Mouse (Mus musculus): ENCODE data around the gene C330007P06Rik. TPM values are rescaled to one million over a fixed set of nuclear protein-coding genes. Genes with fewer than 3 reads are reported as not detected.
A peak's percentile ranks its signal among the peaks of the same experiment; 100 is the strongest.
"Not testable (repeated sequence)": the region's sequence is repeated elsewhere in the genome, so short reads cannot be mapped to it uniquely, and the experiment has no call there.

Gene C330007P06Rik
- total RNA-seq (2021): 10 to 100 TPM; 40.0 to 44.5 TPM

- no peak for DNase-seq
These were observed at the start of gene C330007P06Rik, which contains the start of gene Ube2a for GRCm38 (mm10) chrX:36873765-36874164. TSS of gene C330007P06Rik (minus strand) at chrX:36874111. TSS of gene Ube2a (plus strand) at chrX:36873900.

DNA sequence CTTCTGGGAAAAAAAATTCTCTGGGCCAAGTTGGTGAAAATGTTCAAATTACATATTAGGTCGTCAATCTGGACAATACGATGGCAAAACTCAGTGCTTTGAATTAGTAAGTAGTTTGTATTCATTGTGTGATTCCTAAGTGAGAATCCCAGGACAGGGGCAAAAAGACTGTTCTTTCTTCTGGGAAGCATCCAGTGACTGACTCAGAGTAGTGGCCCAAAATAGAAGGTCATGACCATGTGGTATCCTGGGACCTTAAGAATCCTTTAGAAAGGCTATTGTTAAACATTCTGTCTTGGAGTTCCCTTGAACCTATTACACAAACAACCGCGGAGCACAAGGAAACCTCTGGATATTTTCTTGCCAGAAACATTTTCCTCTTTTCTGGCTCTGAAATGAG lies 47.4 kb upstream of the C330007P06Rik start:
- DNase-seq: no peak

DNA sequence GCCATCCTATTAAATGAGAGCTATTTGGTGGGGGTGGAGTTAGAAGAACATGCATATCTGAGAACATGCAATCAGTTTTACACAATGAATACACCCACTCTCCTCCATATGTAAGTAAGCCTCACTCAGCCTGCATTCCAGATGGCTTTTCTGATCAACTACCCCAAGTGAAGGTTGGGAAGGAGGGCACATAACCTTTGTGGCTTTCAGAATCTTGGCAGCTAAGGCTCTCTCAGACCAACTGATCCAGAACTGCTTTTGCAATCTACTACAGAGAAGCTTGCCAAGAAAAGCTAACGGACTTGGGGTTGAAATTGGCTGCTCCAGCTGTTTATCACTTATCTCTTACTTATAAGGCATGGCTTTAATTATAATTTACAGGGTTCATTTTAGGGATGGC lies 43.8 kb upstream of the C330007P06Rik start:
- no peak for DNase-seq

DNA sequence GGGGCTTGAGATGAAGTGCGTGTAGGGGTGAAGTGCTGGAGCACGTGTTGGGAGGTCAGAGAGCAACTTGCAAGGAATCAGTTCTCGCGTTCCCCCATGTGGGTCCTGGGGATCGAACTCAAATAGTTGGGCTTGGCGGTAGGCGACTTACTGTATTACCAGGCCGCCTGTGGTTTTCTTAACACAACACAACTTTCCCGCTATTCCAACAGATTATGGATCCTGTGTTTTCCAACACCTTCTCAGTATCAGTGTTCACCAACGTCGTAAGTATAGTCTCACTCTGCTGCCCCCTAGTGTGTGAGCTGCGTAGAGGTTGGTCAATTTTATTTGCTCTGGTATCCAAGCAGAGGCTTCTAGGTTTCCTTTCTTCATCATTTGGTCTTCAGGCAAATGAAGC lies 37.4 kb upstream of the C330007P06Rik start:
- DNase-seq: peak in 1 of 2 experiments; percentile 37

- DNase-seq: no peak
These were observed 32.6 kb upstream of the C330007P06Rik start for GRCm38 (mm10) chrX:36906539-36906938.

GRCm38 (mm10) chrX:36903115-36903768 lies 29.3 kb upstream of the C330007P06Rik start:
- DNase-seq: peak; percentile 89 to 90

DNA sequence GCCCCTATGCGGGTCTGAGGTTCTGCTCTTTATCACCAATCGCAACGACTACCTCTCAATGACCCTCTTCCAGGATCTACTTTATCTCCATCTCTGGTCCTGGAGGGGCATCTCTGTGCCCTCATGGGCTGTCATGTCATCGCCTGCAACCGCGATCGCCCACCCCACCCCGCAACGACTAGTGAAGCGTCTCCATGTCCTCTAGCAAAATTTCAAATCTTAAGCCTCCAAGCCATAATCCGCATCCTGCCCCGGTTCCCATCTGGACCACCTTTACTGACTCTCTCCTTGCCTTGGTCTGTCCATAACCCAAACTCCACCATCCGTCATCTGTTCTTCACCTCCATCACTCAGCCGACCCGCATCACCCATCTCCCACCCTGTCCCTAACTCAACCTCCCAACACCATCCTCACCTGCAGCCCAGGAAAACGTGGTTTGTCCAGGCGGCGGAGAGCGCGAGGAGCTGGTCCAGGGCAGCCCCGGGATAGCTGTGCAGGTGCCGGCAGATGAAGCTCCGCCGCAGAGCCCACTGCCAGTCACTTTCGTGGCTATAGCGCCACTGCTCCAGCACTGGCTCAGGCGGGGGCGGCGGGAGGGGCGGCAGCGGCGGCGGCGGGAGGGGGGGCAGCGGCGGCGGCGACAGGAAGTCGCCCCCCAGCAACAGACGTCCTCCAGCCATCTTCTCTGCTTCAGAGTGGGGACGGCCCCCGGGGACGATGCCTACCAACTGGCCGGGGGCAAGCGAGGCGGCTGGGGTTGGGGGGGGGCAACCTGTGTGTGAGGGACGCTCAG lies 28.6 kb upstream of the C330007P06Rik start, which contains the start of gene Nkrf:
TSS of gene Nkrf (minus strand) at position 579 of the 794 bp plus-strand sequence.
- DNase-seq: peak; percentile 34 to 40

DNA sequence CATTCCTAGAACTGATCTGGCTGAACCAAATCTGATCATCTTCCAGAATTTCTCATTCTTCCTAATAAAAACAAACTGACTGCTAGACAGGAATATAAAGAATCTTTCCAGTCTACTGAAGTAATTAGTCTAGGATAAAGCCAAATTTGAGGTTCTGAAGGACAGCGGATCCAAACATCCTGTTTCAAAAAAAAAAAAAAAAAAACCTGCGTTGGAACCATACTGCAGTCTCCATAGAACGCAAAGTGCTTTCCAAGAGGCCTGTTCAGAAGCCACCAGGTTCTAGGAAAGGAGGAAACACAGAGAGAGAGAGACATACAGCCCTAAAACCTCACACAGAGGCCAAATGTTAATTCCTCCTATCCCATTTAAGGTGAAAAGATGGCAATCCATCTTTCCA lies 27.7 kb upstream of the C330007P06Rik start:
- no peak for DNase-seq

GRCm38 (mm10) chrX:36898931-36899330 lies 25.0 kb upstream of the C330007P06Rik start:
- not testable (repeated sequence) for DNase-seq

DNA sequence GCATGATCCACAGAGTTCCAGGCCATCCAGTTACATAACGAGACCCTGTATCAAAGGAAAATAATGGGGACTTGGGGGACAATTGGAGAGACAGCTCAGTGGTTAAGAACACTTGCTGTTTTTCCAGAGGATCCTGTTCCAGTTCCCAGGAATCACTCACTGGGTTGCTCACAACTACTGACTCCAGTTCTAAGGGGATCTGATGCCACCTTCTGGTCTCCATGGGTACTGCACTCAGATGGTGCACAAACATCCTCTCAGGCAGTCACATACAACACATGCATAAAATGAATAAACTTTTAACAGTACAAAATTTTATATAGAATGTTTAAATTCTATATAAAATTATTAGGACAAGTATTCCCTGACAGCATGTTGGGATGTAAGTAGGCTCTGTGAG lies 10.8 kb upstream of the C330007P06Rik start:
- DNase-seq: no peak

GRCm38 (mm10) chrX:36874704-36875128 lies 805 bp upstream of the C330007P06Rik start:
- DNase-seq: peak in 1 of 2 experiments; percentile 10

DNA sequence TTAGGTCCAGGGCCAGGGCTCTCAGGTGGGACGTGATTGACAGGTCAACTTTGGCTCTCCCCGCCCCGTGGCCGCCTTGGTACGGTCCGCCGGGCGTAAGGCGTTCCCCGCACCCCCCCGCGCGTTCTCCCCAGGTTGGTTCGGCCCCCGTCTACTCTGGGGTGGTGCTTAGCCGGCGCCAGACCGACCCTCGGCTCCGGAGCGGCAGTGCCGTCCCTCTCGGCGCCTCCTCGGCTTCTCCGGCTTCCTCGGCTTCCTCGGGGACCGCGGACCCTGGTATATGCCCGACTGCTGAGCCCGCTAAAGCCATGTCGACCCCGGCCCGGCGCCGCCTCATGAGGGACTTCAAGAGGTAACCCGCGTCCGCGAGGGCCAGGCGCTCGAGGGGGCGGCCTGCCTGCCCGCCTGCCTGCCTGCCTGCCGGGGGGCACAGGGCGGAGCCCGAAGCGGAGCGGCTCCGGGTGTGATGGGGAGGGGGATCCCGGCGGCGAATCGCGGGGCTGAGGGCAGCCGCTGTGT lies 326 bp upstream of the C330007P06Rik start:
- peak; percentile 81 for DNase-seq

DNA sequence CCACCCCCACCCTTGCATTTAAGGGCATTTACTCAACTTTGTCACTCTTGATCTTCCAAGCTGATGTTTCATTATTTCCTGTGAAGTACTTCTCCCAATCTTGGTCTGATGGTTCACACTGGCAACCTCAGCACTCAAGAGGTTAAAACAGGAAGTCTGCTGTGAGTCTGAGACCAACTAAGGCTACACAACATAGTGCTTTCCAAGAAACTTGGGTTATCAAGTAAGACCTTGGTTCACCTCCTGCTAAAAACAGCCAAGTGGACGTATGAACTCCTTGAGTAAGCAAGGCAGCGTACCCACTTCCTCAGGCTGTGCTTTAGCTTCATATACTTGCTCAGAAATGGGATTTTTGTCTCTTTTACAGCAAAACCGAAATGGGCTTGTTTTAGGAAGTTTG lies 3.5 kb downstream of the C330007P06Rik start:
- DNase-seq: no peak

DNA sequence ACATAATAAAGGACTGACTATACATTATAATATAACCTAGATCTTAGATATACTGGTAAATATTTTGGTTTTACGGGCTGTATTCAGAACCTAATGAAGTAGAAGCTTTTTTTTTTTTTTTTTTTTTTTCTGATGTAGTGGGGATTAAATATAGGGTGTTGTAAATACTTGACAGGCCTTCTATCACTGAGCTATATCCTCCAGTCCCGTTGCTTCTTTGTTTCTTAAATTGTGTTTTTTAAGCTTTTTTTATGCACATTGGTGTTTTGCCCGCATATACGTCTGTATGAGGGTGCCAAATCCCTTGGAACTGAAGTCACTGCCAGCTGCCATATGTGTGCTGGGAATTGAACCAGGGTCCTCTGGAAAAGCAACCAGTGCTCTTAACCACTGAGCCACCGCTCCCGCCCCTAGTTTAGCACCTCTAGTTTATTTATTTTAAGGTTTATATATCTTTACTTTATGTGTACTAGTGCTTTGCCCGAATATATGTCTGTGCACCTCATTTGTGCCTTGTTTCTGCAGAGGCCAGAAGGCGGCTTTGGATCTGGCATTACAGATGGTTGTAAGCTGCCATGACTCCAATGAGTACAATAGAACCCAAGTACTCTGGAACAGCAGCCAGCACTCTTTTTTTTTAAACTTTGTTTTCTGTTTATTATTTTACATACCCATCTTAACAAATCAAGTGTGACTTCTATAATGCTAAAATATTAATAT lies 9.1 kb downstream of the C330007P06Rik start:
- no peak for DNase-seq

DNA sequence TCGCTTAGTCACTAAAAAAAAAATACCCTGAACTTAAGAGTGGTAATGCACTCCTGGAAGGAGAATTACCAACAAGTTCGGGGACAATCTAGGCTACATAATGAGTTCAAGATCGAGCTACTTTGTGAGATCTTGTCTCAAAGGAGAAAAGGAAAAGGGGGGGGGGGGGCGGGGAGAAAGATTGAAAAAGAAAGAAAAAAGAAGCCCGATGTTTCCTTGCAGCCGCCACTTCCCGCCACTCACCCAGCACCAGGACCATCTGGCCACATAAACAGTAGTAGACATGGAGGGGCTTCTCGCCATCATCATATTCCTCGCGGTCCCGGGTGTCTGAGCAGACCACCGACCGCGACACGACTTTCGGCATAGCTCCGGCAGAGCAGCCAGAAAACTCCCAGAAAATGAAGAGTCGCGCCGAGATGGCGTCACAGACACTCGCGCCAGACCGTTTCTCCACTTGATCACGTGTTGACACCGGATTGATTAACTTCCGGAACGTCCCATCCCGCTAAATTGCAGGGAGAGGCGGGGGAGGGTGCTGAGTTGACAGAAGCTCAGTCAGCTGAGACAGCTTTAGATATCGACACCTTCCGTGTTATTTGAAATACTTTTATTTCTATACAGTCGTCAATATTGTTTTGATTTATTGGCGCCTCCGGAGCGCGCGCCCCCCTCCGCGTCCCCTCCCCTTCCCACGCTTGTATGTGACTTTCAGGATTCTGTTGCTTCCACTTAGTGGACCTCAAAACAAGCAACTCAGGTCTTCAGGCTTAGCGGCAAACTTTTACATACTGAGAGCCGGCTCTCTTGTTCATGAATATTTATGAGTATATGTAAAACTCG lies 9.9 kb downstream of the C330007P06Rik start:
- DNase-seq: peak; percentile 79 to 81

DNA sequence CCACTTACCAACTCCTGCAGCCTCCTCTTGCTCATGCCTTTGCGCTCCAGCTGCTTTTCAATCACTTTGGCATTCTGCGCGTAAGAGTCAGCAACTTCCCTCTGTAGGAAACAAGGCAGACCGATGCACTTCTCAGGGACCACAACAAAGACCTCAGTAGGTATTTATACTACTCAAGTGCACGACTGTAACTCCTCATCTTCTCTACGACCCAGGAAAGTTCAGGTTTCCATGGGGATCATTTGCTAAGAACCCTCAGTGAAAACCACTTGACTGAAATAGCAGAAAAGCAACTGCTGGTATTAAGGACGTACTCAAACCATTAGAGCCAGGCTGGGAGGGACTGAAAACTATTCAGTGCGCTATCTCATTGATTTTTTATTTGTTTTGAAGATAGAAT lies 21.3 kb downstream of the C330007P06Rik start:
- DNase-seq: no peak

- no peak for DNase-seq
These were observed 26.8 kb downstream of the C330007P06Rik start for GRCm38 (mm10) chrX:36847152-36847551.

DNA sequence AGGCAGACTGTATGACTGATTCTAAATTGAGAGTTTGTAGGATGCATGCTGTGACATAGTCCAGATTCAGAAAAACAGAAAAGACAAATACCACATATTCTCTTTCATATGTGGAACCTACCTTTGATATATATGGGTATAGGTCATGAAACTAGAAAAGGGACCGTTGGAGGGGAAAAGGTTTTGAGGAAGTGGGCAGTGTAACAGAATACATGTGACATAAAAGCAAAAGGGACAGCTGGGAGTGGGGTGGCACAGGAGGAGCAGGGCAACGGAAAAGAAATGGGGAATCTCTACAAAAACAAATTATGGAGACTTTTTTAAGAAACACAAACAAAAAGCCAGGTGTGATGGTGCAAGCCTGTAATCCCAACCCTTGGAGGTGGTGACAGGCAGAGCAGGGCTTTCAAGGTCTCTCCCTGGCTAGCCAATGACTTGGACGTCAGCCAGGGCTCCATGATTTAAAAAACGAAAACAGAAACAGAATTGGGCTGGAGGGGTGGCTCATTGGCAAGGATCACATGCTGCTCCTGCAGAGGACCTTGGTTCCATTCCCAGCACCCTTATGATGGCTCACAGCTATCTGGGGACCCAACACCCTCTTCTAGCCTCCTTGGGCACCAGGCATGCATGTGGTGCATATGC lies 30.4 kb downstream of the C330007P06Rik start:
- no peak for DNase-seq

DNA sequence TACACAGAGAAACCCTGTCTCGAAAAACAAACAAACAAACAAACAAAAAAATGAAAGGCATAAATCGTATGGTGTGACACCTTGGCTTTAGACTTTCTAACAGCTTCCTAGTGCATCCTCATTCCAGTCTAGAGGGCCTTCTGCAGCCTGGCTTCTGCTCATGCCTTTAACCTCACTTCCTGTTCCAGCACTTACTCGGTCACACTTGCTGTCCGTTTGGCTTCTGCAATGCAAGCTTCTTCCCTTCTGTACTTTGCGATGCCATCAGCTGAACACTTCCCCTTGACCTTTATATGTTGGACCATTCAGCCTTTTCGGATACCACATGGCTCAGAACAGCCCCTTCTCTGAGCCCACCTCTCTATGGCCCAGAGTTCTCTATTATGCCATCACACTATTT lies 32.2 kb downstream of the C330007P06Rik start:
- no peak for DNase-seq

DNA sequence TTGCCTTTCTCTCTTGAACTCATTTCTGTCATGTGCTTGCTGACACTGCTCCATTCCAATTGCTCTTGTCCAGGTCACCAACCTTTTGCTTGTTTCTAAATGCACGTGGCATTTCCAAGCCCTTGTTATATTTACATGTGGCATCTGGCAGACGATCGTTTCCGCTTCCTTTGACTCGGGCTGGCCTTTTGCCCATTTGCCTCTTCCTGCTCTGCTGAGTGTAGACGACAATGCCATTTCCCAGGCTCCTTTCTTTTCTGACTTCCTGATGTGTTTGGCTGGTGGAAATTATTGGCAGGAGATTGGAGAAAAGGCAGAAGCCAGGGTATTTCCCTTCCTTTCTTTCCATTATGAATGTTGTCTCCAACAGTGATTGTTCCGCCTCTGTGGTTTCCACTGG lies 34.5 kb downstream of the C330007P06Rik start:
- DNase-seq: no peak

- DNase-seq: no peak
These were observed 36.7 kb downstream of the C330007P06Rik start for GRCm38 (mm10) chrX:36837069-36837676.

All from layer of hippocampus, postnatal 36 days (tissue).